Mouse (Mus musculus) intestine, embryonic 14.5 days (tissue): ENCODE measurements around the gene Tpte. TPM values are rescaled to one million over a fixed set of nuclear protein-coding genes. Genes with fewer than 3 reads are reported as not detected.

Experiments used
- ATAC-seq: fragments of 200-750 bp; cut with Nextera tagmentation; replicated peaks from 2 replicates; pipeline ENCODE4 v1.8.0; 2017; ENCODE audit warnings: low read depth, moderate number of reproducible peaks, moderate TSS enrichment, moderate library complexity; ENCODE audit not compliant: low FRiP score, low TSS enrichment
- DNase-seq: peaks from one replicate; pipeline ENCODE4 v3.0.0-alpha.2; 2018; ENCODE audit warnings: low spot score
- H3K27ac ChIP-seq: fragments of 300-500 bp; sonication (generic); 2 replicates; pipeline ENCODE4 v1.5.1; 2014; ENCODE audit warnings: low read depth, mild to moderate bottlenecking, control low read depth
- H3K27me3 ChIP-seq: fragments of 300-500 bp; sonication (generic); replicated peaks from 2 replicates; pipeline ENCODE4 v1.6.1; 2014; ENCODE audit warnings: low read length, control low read depth; ENCODE audit not compliant: control insufficient read depth, insufficient read depth
- H3K36me3 ChIP-seq: fragments of 300-500 bp; sonication (generic); 2 replicates; pipeline ENCODE4 v1.6.1; 2014; ENCODE audit warnings: low read length, control low read depth; ENCODE audit not compliant: control insufficient read depth, insufficient read depth
- H3K4me1 ChIP-seq: fragments of 300-500 bp; sonication (generic); replicated peaks from 2 replicates; pipeline ENCODE4 v1.6.1; 2014; ENCODE audit warnings: low read length, control low read depth, mixed read lengths; ENCODE audit not compliant: control insufficient read depth, insufficient read depth
- H3K4me2 ChIP-seq: fragments of 300-500 bp; sonication (generic); 2 replicates; pipeline ENCODE4 v1.6.1; 2014; ENCODE audit warnings: low read length
- H3K4me3 ChIP-seq: fragments of 300-500 bp; sonication (generic); 2 replicates; pipeline ENCODE4 v1.5.1; 2014; ENCODE audit warnings: low read depth, low read length, control low read depth, mixed read lengths
- H3K9ac ChIP-seq: fragments of 300-500 bp; sonication (generic); 2 replicates; pipeline ENCODE4 v1.6.1; 2014; ENCODE audit warnings: mild to moderate bottlenecking, low read length
- H3K9me3 ChIP-seq: fragments of 300-500 bp; sonication (generic); 2 replicates; pipeline ENCODE4 v1.6.1; 2016; ENCODE audit warnings: low read length, control low read depth; ENCODE audit not compliant: control insufficient read depth
- WGBS: fragments of 180-500 bp; shearing (Covaris S2); extraction: QIAGEN DNeasy Blood & Tissue Kit; methylation state at CpG from one replicate; pipeline ENCODE4 v1.1.7; 2014; 5-methylcytosine and 5-hydroxymethylcytosine counted together
- polyA plus RNA-seq: library from polyadenylated mRNA; unstranded; fragments of >200 nt; fragmentation: Nextera tagmentation; extraction: Ambion mirVana; gene quantifications from 2 replicates; pipeline ENCODE4 v1.2.1, GENCODE M21; 2014

Tpte gene
- not detected in 2 replicates for polyA plus RNA-seq

DNA sequence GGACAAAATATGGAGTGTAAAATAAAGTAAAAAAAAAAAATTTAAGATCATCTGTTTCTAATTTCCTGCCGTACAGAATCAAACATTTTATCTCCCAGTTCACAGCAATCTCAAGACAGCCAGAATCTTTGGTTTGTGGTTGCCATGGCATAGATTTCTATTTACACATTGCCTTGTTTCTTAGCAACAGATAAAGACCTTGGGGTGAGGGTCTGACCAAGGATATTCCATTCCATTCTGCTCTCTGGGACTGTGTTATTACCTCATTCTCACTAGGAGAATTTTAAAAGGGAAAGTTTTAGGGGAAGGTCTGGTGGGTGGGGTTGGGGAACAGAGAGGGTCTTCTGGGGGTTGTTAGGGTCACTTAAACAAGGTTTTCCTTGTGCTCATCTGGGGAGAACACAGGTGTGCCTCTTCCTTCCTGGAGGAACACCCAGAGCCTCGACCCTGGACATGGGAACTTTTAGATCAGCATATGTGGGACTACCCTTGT, at the start of gene Tpte:
Gene Tpte (plus strand): TSS at position 443 of the 493 bp plus-strand sequence.
- 54% methylated on average over 2 of the region's 2 CpGs for WGBS
- no peak for ATAC-seq
- Histone ChIP-seq H3K9ac (no peak within 1 kb of the TSS), H3K27ac (no peak within 1 kb of the TSS), H3K36me3 (no peaks in the 10 kb centered on the region), H3K27me3 (no peaks in the 10 kb centered on the region), H3K4me3 (no peak within 1 kb of the TSS), H3K9me3 (no peaks in the 10 kb centered on the region), H3K4me2 (no peak within 1 kb of the TSS), H3K4me1 (no peaks in the 10 kb centered on the region)
- no peak for DNase-seq

DNA sequence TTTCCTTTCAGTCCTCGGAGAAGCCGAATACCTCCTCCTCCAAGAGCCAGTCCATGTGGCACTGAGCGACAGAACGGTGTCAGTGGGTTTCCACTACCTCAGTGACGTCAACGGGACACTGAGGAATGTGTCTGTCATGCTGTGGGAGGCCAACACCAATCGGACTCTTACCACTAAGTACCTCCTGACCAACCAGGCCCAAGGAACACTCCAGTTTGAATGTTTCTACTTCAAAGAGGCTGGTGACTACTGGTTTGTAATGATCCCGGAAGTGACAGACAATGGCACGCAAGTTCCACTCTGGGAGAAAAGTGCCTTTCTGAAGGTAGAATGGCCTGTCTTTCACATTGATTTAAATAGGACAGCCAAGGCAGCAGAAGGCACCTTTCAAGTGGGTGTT, 40.3 kb upstream of the Tpte start:
- Histone ChIP-seq H3K27me3 (no peaks in the 10 kb centered on the region), H3K36me3 (no peaks in the 10 kb centered on the region), H3K27ac (no peak overlapping the region), H3K9ac (no peak overlapping the region), H3K4me2 (no peak overlapping the region), H3K4me3 (no peak overlapping the region), H3K9me3 (no peaks in the 10 kb centered on the region), H3K4me1 (no peaks in the 10 kb centered on the region)
- ATAC-seq = no peak
- WGBS = 92% methylated on average over 9 of the region's 9 CpGs
- DNase-seq = no peak

GRCm38 (mm10) chr8:22245663-22246062, 37.6 kb upstream of the Tpte start:
- H3K4me3 ChIP-seq = no peak overlapping the region
- ATAC-seq = no peak

GRCm38 (mm10) chr8:22247956-22248355, 35.3 kb upstream of the Tpte start:
- Histone ChIP-seq H3K36me3 (no peaks in the 10 kb centered on the region), H3K9me3 (no peaks in the 10 kb centered on the region), H3K27ac (no peak overlapping the region), H3K9ac (no peak overlapping the region), H3K4me1 (no peaks in the 10 kb centered on the region), H3K4me3 (no peak overlapping the region), H3K4me2 (no peak overlapping the region), H3K27me3 (no peaks in the 10 kb centered on the region)
- ATAC-seq (no peak), DNase-seq (no peak)
- WGBS = 84% methylated on average over 12 of the region's 12 CpGs

More at GRCm38 (mm10) chr8:22245663-22246062, 37.6 kb upstream of the Tpte start:
- no peaks in the 10 kb centered on the region for H3K4me1 ChIP-seq
- no peaks in the 10 kb centered on the region for H3K9me3 ChIP-seq
- 64% methylated on average over 1 of the region's 1 CpGs for WGBS
- DNase-seq = no peak
- H3K4me2 ChIP-seq = no peak overlapping the region
- no peak overlapping the region for H3K9ac ChIP-seq
- H3K27ac ChIP-seq = no peak overlapping the region
- H3K36me3 ChIP-seq = no peaks in the 10 kb centered on the region
- no peaks in the 10 kb centered on the region for H3K27me3 ChIP-seq

DNA sequence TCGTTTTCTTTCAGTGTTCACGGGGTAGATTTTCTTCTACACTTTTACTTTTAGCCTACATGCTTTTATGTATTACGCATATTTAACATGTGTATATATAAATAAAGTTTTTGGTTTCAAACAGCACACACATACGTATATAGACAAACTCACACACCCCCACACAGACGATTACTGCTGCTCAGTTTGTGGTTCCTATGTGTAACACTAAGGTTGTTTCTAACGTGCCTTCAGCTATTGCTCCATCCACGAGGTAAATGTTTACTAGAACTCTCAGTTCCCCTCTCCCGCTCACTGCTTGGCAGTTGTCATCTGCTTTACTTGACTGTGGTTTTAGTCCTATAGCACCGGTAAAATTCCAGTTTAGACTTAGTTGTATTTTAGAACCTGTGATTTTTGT, 34.2 kb upstream of the Tpte start:
- no peaks in the 10 kb centered on the region for H3K36me3 ChIP-seq
- H3K9ac ChIP-seq = no peak overlapping the region
- H3K27ac ChIP-seq = no peak overlapping the region
- 69% methylated on average over 9 of the region's 9 CpGs for WGBS
- no peak for ATAC-seq
- H3K4me1 ChIP-seq = no peaks in the 10 kb centered on the region
- H3K4me2 ChIP-seq = no peak overlapping the region
- H3K27me3 ChIP-seq = no peaks in the 10 kb centered on the region
- H3K9me3 ChIP-seq = no peaks in the 10 kb centered on the region
- no peak overlapping the region for H3K4me3 ChIP-seq
- DNase-seq = no peak

DNA sequence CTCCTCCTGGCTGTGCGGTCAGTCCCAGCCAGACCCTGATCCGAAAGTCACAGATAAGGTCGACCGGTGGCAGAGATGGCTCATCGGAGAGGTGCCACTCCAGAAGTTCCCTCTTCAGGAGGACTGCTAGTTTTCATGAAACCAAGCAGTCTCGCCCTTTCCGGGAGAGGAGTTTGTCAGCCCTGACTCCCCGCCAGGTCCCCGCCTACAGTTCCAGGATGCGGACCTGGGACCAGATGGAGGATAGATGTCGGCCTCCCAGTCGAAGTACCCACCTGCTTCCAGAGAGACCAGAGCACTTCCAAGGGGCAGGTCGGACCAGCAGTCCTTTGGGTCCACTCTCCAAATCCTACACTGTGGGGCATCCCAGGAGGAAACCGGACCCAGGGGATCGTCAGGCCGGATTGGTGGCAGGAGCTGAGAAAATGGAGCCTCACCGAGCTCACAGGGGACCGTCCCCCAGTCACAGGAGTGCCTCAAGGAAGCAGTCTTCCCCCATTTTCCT, 24.2 kb upstream of the Tpte start:
- no peaks in the 10 kb centered on the region for H3K4me1 ChIP-seq
- H3K27ac ChIP-seq = no peak overlapping the region
- no peak overlapping the region for H3K4me2 ChIP-seq
- H3K9ac ChIP-seq = no peak overlapping the region
- no peak for DNase-seq
- ATAC-seq = no peak
- no peaks in the 10 kb centered on the region for H3K27me3 ChIP-seq
- H3K36me3 ChIP-seq = no peaks in the 10 kb centered on the region
- H3K9me3 ChIP-seq = no peaks in the 10 kb centered on the region
- no peak overlapping the region for H3K4me3 ChIP-seq
- 85% methylated on average over 18 of the region's 18 CpGs for WGBS

- 79% methylated on average over 12 of the region's 12 CpGs for WGBS
- Histone ChIP-seq H3K4me2 (no peak overlapping the region), H3K9me3 (no peaks in the 10 kb centered on the region), H3K9ac (no peak overlapping the region), H3K27me3 (no peaks in the 10 kb centered on the region), H3K4me1 (no peaks in the 10 kb centered on the region), H3K36me3 (no peaks in the 10 kb centered on the region), H3K4me3 (no peak overlapping the region), H3K27ac (no peak overlapping the region)
- ATAC-seq = no peak
- no peak for DNase-seq
Measured at GRCm38 (mm10) chr8:22259531-22259930, 23.7 kb upstream of the Tpte start.

GRCm38 (mm10) chr8:22260091-22260722, 23.0 kb upstream of the Tpte start:
- DNase-seq (no peak), ATAC-seq (no peak)
- Histone ChIP-seq H3K9ac (no peak overlapping the region), H3K9me3 (no peaks in the 10 kb centered on the region), H3K27ac (no peak overlapping the region), H3K4me1 (no peaks in the 10 kb centered on the region), H3K4me3 (no peak overlapping the region), H3K4me2 (no peak overlapping the region), H3K27me3 (no peaks in the 10 kb centered on the region), H3K36me3 (no peaks in the 10 kb centered on the region)
- 37% methylated on average over 9 of the region's 9 CpGs for WGBS

DNA sequence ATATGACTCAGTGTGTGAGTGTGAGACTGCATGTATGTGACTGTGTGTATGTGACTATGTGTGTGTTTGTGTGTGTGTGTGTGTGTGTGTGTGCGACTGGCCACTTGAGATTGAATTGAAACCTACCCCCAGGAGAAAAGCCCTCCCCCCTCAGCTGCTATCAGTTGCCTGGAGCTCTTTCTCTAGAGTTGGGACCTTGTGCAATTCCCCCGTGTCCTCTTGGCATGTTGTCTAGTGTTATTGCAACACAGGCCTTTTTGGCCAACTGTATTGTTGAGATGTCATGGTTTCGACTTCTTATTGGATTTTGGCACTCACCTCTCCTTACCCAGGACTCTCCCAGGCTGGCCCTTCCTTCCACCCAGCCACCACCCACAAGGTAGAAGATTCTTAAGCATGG, 21.0 kb upstream of the Tpte start:
- Histone ChIP-seq H3K36me3 (no peaks in the 10 kb centered on the region), H3K9me3 (no peaks in the 10 kb centered on the region), H3K27me3 (no peaks in the 10 kb centered on the region), H3K4me3 (no peak overlapping the region), H3K4me1 (no peaks in the 10 kb centered on the region), H3K4me2 (no peak overlapping the region), H3K9ac (no peak overlapping the region), H3K27ac (no peak overlapping the region)
- WGBS = 91% methylated on average over 3 of the region's 3 CpGs
- no peak for DNase-seq
- no peak for ATAC-seq
